Mouse (Mus musculus) adrenal gland, postnatal 25 days (tissue): ENCODE measurements around the gene Nexn. TPM values are rescaled to one million over a fixed set of nuclear protein-coding genes. Genes with fewer than 3 reads are reported as not detected.
A peak's percentile ranks its signal among the peaks of the same experiment; 100 is the strongest.
"Not testable (repeated sequence)": the region's sequence is repeated elsewhere in the genome, so short reads cannot be mapped to it uniquely, and the experiment has no call there.

Experiments
- DNase-seq: peaks from one replicate; pipeline ENCODE4 v3.0.0; 2021; ENCODE audit warnings: mixed read lengths
- long read RNA-seq: library from polyadenylated mRNA; stranded (forward); transcript quantifications from one replicate; pipeline ENCODE4 v2.0.0, GENCODE M21; 2021
- total RNA-seq: library from RNA; stranded (reverse); gene quantifications from 2 replicates; pipeline ENCODE4 v1.2.3, GENCODE M21; 2021

Gene Nexn
- 3.5 and 4.7 TPM in 2 replicates for total RNA-seq
- long read RNA-seq, result 0 reads

DNA sequence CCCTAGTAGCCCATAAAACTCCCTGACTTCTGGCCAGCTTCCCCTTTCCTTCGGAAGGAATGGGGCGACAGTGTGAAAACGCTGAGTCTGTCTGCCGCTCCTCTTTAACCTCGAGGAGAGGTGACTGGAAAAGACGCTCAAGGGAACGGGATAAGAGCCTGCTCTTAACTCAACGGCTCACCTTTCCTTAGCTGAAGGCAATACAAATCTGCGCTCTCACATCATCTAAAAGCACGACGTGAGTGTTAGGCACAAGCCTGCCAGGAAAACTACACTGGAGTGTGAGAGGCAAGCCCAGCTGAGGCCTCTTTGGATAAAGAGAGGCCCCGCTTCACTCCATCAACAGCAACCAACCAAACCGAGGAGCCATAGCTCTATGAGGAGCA is at the start of gene Nexn:
Gene Nexn (minus strand): TSS at position 315 of the 386 bp plus-strand sequence.
- no peak for DNase-seq

GRCm38 (mm10) chr3:152315613-152316012 is 49.5 kb upstream of the Nexn start:
- DNase-seq, result peak; percentile 81

- DNase-seq, result not testable (repeated sequence)
These were observed 48.5 kb upstream of the Nexn start for GRCm38 (mm10) chr3:152314666-152315065.

GRCm38 (mm10) chr3:152309250-152309645 is 43.1 kb upstream of the Nexn start:
- no peak for DNase-seq

- no peak for DNase-seq
These were observed 42.5 kb upstream of the Nexn start for GRCm38 (mm10) chr3:152308485-152309249.

GRCm38 (mm10) chr3:152305971-152306370 is 39.8 kb upstream of the Nexn start:
- no peak for DNase-seq

- DNase-seq, result no peak
These were observed 38.9 kb upstream of the Nexn start for GRCm38 (mm10) chr3:152305080-152305479.

DNA sequence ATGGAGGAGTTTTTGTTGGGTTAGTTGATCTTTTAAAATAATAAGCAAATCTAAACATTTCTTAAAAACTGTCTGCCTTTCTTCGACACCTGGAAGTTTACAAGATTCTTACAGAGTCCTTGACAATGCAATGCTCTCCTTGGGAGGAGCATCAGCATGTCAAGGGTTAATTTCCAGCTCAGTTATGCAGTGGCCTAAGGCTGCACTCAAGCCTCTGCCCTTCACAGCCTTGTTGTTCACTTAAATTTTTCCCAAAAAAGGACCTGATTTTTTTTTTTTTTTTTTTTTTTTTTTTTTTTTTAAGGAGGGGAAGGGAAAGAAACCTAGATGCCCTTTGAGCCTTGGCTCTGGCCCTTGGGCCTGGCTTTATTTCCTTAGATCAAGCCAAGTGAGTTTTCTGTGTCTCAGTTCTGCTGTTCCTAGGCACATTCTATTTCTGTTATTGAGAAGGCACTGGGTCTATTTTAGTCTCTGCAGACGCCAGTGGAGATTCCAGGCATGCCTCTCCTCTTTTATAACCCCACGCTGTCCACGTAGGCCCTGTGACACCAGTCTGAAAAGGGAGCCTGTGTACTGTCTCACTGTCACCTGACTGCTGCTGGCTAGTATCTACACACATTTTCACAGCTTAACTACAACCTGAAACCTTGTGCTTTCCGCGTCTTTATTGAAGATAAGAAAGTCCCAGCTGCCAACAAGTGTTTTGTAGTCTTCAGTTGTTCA is 38.1 kb upstream of the Nexn start:
- no peak for DNase-seq

GRCm38 (mm10) chr3:152302991-152303390 is 36.8 kb upstream of the Nexn start:
- DNase-seq, result no peak

DNA sequence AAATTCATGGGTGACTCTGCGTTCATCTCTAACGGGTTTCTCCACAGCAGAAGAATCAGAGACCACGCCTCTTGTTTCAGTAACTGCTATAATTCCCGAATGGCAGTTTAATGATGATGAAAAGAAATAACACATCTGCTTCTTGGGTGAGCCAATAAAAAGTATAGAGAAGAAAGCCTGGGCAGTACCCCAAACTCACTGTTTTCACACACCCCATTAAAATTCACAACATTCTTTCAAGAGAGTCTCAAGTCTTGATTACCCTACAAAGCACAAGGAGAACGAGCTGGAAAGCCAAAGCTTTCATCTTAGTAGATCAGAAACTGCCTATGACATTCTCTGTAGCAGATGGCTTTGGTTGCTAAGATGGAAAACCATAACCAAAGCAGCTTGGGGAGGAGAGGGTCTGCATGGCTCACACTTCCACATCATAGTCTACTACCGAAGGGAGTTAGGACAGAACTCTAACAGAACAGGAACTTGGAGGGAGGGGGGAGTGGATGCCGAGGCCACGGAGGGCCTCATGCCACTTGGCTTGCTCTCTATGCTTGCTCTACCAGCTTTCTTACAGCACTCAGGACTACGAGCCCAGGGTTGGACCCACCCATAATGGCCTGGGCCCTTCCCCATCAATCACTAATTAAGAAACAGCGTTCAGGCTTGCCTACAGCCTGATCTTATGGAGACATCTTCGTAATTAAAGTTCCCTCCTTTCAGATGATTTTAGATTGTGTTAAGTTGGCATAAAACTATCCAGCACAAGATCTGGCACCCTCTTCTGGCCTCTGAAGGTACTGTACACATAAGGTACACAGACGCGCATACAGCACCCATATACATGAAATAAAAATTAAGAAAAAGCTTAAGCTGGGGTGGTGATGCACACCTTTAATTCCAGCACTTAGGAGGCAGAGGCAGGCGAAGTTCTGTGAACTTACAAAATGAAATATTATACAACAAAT is 34.5 kb upstream of the Nexn start:
- DNase-seq, result no peak

DNA sequence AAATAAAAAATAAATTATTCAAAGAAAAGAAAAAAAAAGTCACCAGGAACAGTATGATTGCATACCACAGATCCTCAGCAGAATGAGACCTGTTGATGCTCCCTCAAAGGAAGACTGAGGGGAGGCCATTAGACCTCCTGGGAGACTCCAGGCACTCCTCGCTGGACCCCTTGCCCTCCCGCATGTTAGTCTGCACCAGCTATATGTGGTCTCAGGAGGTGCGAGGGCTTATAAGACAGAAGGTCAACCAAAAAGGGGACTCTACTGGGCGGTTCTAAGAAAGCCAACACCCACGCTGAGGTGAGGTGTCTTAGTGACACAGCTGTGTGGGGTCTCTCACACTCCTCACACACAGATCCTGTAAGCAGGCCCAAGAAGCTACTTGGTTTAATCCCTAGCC is 29.7 kb upstream of the Nexn start:
- no peak for DNase-seq

DNA sequence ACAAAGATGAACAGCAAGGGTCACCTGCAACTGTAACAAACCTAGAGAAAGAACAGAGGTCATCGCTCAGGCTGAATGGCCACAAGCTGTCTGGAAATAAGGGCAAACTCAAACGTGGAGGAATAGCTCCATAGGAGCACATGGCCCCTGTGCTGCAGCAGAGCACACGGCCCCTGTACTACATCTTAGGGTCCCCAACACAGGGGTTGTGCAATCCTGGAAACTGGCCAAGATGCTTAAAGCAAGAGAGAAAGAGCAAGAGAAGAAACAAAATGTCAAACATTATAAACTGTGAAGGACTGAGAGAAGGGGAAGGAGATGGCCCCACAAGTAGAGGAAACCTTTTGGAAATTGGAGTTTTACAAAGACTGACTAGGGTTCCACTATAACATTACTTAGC is 28.2 kb upstream of the Nexn start:
- DNase-seq, result no peak

GRCm38 (mm10) chr3:152293530-152294181 is 27.5 kb upstream of the Nexn start:
- DNase-seq, result no peak

DNA sequence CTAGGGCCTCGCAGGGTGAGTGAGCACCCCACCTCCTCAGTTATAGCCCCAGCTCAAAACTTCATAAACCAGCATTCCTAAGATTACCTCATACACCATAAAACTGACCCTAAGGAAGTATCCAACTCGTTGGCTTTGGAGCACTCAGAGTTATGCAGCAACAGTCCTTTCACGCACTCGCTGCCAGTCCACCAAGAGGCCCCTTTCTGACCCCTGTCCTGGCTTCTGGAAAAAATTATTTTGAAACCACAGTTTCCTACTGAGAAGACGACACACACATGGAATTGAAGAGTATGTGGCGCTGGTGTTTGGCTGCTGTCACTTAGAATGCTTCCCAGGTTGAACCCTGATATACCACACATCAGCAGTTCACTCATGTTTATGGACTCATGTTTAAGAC is 25.7 kb upstream of the Nexn start:
- no peak for DNase-seq

GRCm38 (mm10) chr3:152290175-152290798 is 24.1 kb upstream of the Nexn start:
- DNase-seq, result no peak

DNA sequence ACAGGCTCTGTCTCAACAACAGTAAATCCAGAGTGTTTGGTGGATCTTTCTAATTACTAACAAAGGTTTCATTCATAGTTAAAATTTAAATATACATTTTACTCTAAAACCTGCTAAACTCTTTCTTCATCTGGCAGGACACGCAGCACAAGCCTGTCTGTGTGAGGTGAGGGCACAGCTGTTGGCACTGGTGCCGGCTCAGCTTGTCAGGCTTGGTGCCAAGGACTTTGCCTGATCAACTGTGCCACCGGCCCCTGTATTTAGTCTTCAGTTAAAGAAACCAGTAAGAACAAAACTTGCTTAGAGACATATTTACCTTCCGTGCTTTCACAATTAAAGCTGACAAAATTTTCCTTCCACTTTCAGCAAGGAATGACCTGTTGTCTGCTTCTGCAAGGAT is 22.6 kb upstream of the Nexn start:
- peak; percentile 65 for DNase-seq

- DNase-seq, result no peak
These were observed 22.1 kb upstream of the Nexn start for GRCm38 (mm10) chr3:152288276-152288675.

GRCm38 (mm10) chr3:152287810-152288209 is 21.7 kb upstream of the Nexn start:
- no peak for DNase-seq

DNA sequence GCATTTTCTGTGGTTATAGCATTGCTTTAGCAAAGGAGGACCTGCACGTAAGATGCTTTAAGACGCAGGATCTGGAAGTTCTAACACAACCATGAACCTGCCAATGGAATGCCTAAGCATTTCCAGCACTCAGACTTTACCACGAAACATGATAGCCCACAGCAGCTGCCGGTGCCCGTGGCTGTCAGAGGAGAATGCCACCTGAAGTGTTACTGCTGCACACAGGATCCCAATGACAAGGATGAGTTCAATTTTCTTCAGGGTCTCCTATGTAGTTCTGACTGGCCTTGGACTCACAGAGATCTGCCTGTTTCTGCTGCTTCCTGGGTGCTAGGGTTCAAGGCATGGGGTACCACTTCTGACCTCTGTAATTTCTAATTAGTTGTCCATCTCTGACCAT is 18.6 kb upstream of the Nexn start:
- DNase-seq, result no peak

DNA sequence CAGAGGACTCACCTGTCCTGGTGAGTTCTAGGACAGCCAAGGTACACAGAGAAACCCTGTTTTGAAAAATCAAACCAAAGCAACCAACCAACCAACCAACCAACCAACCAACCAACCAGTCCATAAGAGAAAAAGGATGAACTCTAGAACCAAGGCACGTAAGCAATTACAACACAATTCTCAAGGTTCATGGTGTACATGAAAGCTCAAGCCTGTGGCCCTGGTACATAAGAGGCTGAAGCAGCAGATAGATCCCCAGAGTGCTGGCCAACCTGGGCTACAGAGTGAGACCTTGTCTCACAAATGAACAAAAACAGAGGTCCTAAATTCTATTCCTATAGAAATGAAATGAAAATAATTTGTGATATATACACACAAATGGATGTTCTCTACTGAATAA is 18.2 kb upstream of the Nexn start:
- no peak for DNase-seq

- DNase-seq, result no peak
These were observed 16.0 kb upstream of the Nexn start for GRCm38 (mm10) chr3:152282126-152282525.

GRCm38 (mm10) chr3:152278431-152278830 is 12.3 kb upstream of the Nexn start:
- no peak for DNase-seq
